Mouse (Mus musculus): ENCODE results near the gene Clcnka. TPM values are rescaled to one million over a fixed set of nuclear protein-coding genes. Genes with fewer than 3 reads are reported as not detected.

Gene Clcnka
- polyA plus RNA-seq, 1 experiment = 0.35 TPM

DNA sequence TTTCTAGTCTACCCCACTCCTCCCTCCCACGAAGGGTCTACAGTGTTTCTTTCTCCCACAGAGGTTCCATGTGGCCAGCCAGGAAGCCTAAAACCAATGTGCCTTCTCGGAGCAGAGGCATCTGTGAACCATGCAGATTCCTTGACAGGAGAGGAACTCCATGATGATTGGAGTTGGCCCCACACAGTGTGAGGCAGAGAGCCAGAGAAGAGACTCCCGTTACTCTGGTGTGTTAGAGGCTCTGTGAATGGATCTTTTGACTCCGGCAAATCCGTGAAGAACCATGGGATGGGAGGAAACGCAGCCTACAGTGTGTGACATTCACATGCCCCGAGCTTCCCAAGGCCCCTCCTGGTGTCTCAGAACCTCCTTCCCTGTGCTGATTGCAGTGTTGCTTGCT, 55.0 kb downstream of the Clcnka start:
- Histone ChIP-seq H3K4me1 (replicated peaks; ENCODE audit: control insufficient read depth, insufficient read depth, low read length) (no peaks in the 10 kb centered on the region), H3K36me3 (ENCODE audit: control insufficient read depth, insufficient read depth, low read length) (no peaks in the 10 kb centered on the region), H3K27ac (ENCODE audit: control insufficient read depth, insufficient read depth, low read length) (no peak overlapping the region), H3K4me3 (ENCODE audit: control insufficient read depth, insufficient read depth, low read length) (no peak overlapping the region), H3K27me3 (ENCODE audit: control insufficient read depth, insufficient read depth, low read length) (no peaks in the 10 kb centered on the region)
- no peak for TF ChIP-seq CTCF (IDR thresholded peaks at IDR 0.05; ENCODE audit: borderline replicate concordance, control insufficient read depth, extremely low read depth, insufficient read depth, low read length, poor library complexity)
- no peak for TF ChIP-seq POLR2A (IDR thresholded peaks at IDR 0.05; ENCODE audit: control insufficient read depth, extremely low read depth, insufficient read depth, low read length, poor library complexity)
- WGBS = 88% methylated on average over 7 of the region's 7 CpGs
- DNase-seq = no peak

- no peaks in the 10 kb centered on the region for H3K4me1 ChIP-seq (replicated peaks; ENCODE audit: control insufficient read depth, insufficient read depth, low read length)
- no peak overlapping the region for H3K27ac ChIP-seq (ENCODE audit: control insufficient read depth, insufficient read depth, low read length)
- DNase-seq = no peak
- no peaks in the 10 kb centered on the region for H3K36me3 ChIP-seq (ENCODE audit: control insufficient read depth, insufficient read depth, low read length)
- WGBS = 72% methylated on average over 7 of the region's 7 CpGs
- H3K27me3 ChIP-seq (ENCODE audit: control insufficient read depth, insufficient read depth, low read length) = no peaks in the 10 kb centered on the region
- no peak for TF ChIP-seq POLR2A (IDR thresholded peaks at IDR 0.05; ENCODE audit: control insufficient read depth, extremely low read depth, insufficient read depth, low read length, poor library complexity)
- no peak for TF ChIP-seq CTCF (IDR thresholded peaks at IDR 0.05; ENCODE audit: borderline replicate concordance, control insufficient read depth, extremely low read depth, insufficient read depth, low read length, poor library complexity)
- no peak overlapping the region for H3K4me3 ChIP-seq (ENCODE audit: control insufficient read depth, insufficient read depth, low read length)
Measured at GRCm38 (mm10) chr4:141341477-141341876, 57.0 kb downstream of the Clcnka start.

- no peak overlapping the region for H3K4me3 ChIP-seq (ENCODE audit: control insufficient read depth, insufficient read depth, low read length)
- no peak for DNase-seq
- TF ChIP-seq POLR2A (IDR thresholded peaks at IDR 0.05; ENCODE audit: control insufficient read depth, extremely low read depth, insufficient read depth, low read length, poor library complexity) (no peak), CTCF (IDR thresholded peaks at IDR 0.05; ENCODE audit: borderline replicate concordance, control insufficient read depth, extremely low read depth, insufficient read depth, low read length, poor library complexity) (no peak)
- WGBS = 68% methylated on average over 1 of the region's 1 CpGs
- no peak overlapping the region for H3K27ac ChIP-seq (ENCODE audit: control insufficient read depth, insufficient read depth, low read length)
- no peaks in the 10 kb centered on the region for H3K27me3 ChIP-seq (ENCODE audit: control insufficient read depth, insufficient read depth, low read length)
- H3K36me3 ChIP-seq (ENCODE audit: control insufficient read depth, insufficient read depth, low read length) = no peaks in the 10 kb centered on the region
- H3K4me1 ChIP-seq (replicated peaks; ENCODE audit: control insufficient read depth, insufficient read depth, low read length) = no peaks in the 10 kb centered on the region
Measured at GRCm38 (mm10) chr4:141338853-141339252, 59.7 kb downstream of the Clcnka start.

DNA sequence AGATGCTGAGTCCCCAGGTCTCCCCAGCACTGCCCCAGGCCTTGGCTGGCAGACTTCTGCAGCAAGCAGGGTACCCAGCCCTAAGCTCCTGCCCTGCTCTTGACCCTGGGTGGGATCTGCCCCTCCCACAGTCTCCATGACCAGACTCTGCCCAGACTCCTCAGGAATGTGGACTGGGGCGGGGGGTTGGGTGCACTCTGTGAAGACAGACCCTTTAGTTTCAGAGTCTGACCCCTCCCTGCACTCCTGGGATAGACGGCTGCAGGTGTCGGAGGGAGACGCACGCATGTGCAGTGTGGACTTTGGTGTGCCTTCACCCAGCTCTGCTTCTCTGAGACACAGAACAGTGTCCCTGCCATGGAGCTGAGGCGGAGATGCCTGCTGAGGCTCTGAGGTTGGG, 60.5 kb downstream of the Clcnka start:
- Histone ChIP-seq H3K27ac (ENCODE audit: control insufficient read depth, insufficient read depth, low read length) (no peak overlapping the region), H3K4me3 (ENCODE audit: control insufficient read depth, insufficient read depth, low read length) (no peak overlapping the region), H3K27me3 (ENCODE audit: control insufficient read depth, insufficient read depth, low read length) (no peaks in the 10 kb centered on the region), H3K4me1 (replicated peaks; ENCODE audit: control insufficient read depth, insufficient read depth, low read length) (no peaks in the 10 kb centered on the region), H3K36me3 (ENCODE audit: control insufficient read depth, insufficient read depth, low read length) (no peaks in the 10 kb centered on the region)
- no peak for TF ChIP-seq POLR2A (IDR thresholded peaks at IDR 0.05; ENCODE audit: control insufficient read depth, extremely low read depth, insufficient read depth, low read length, poor library complexity)
- no peak for TF ChIP-seq CTCF (IDR thresholded peaks at IDR 0.05; ENCODE audit: borderline replicate concordance, control insufficient read depth, extremely low read depth, insufficient read depth, low read length, poor library complexity)
- no peak for DNase-seq
- WGBS = 89% methylated on average over 6 of the region's 6 CpGs

- H3K4me3 ChIP-seq (ENCODE audit: control insufficient read depth, insufficient read depth, low read length) = no peak overlapping the region
- WGBS = 88% methylated on average over 6 of the region's 6 CpGs
- no peaks in the 10 kb centered on the region for H3K27me3 ChIP-seq (ENCODE audit: control insufficient read depth, insufficient read depth, low read length)
- no peaks in the 10 kb centered on the region for H3K36me3 ChIP-seq (ENCODE audit: control insufficient read depth, insufficient read depth, low read length)
- no peak overlapping the region for H3K27ac ChIP-seq (ENCODE audit: control insufficient read depth, insufficient read depth, low read length)
- no peaks in the 10 kb centered on the region for H3K4me1 ChIP-seq (replicated peaks; ENCODE audit: control insufficient read depth, insufficient read depth, low read length)
- no peak for TF ChIP-seq POLR2A (IDR thresholded peaks at IDR 0.05; ENCODE audit: control insufficient read depth, extremely low read depth, insufficient read depth, low read length, poor library complexity)
- no peak for TF ChIP-seq CTCF (IDR thresholded peaks at IDR 0.05; ENCODE audit: borderline replicate concordance, control insufficient read depth, extremely low read depth, insufficient read depth, low read length, poor library complexity)
- DNase-seq = no peak
Measured at GRCm38 (mm10) chr4:141336196-141336595, 62.3 kb downstream of the Clcnka start.

GRCm38 (mm10) chr4:141335263-141335796, 63.2 kb downstream of the Clcnka start:
- Histone ChIP-seq H3K4me1 (replicated peaks; ENCODE audit: control insufficient read depth, insufficient read depth, low read length) (no peaks in the 10 kb centered on the region), H3K36me3 (ENCODE audit: control insufficient read depth, insufficient read depth, low read length) (no peaks in the 10 kb centered on the region), H3K4me3 (ENCODE audit: control insufficient read depth, insufficient read depth, low read length) (no peak overlapping the region), H3K27me3 (ENCODE audit: control insufficient read depth, insufficient read depth, low read length) (no peaks in the 10 kb centered on the region), H3K27ac (ENCODE audit: control insufficient read depth, insufficient read depth, low read length) (no peak overlapping the region)
- no peak for DNase-seq
- WGBS = 67% methylated on average over 3 of the region's 3 CpGs
- no peak for TF ChIP-seq POLR2A (IDR thresholded peaks at IDR 0.05; ENCODE audit: control insufficient read depth, extremely low read depth, insufficient read depth, low read length, poor library complexity)
- TF ChIP-seq CTCF (IDR thresholded peaks at IDR 0.05; ENCODE audit: borderline replicate concordance, control insufficient read depth, extremely low read depth, insufficient read depth, low read length, poor library complexity) = no peak

GRCm38 (mm10) chr4:141334695-141335094, 63.8 kb downstream of the Clcnka start:
- no peak for TF ChIP-seq CTCF (IDR thresholded peaks at IDR 0.05; ENCODE audit: borderline replicate concordance, control insufficient read depth, extremely low read depth, insufficient read depth, low read length, poor library complexity)
- no peak for TF ChIP-seq POLR2A (IDR thresholded peaks at IDR 0.05; ENCODE audit: control insufficient read depth, extremely low read depth, insufficient read depth, low read length, poor library complexity)
- no peaks in the 10 kb centered on the region for H3K4me1 ChIP-seq (replicated peaks; ENCODE audit: control insufficient read depth, insufficient read depth, low read length)
- DNase-seq = no peak

More at GRCm38 (mm10) chr4:141334695-141335094, 63.8 kb downstream of the Clcnka start:
- Histone ChIP-seq H3K4me3 (ENCODE audit: control insufficient read depth, insufficient read depth, low read length) (no peak overlapping the region), H3K36me3 (ENCODE audit: control insufficient read depth, insufficient read depth, low read length) (no peaks in the 10 kb centered on the region), H3K27me3 (ENCODE audit: control insufficient read depth, insufficient read depth, low read length) (no peaks in the 10 kb centered on the region), H3K27ac (ENCODE audit: control insufficient read depth, insufficient read depth, low read length) (no peak overlapping the region)
- 96% methylated on average over 5 of the region's 5 CpGs for WGBS

Other genes with a start within 250 kb of the Clcnka start
- gene Rsg1, start 184.8 kb downstream of the Clcnka start, polyA plus RNA-seq (2012; rRNA removed) = 3.5 and 3.6 TPM in 2 replicates
- 2.6 and 2.8 TPM in 2 replicates for gene Arhgef19, start 159.2 kb downstream of the Clcnka start, polyA plus RNA-seq (2012; rRNA removed)
- gene Epha2, start 97.5 kb downstream of the Clcnka start, polyA plus RNA-seq (2012; rRNA removed) = 3.6 and 3.9 TPM in 2 replicates
- gene Fam131c, start 30.5 kb downstream of the Clcnka start, polyA plus RNA-seq (2012; rRNA removed) = 0.17 and 0.40 TPM in 2 replicates
- gene Clcnkb, start 17.3 kb upstream of the Clcnka start, polyA plus RNA-seq (2012; rRNA removed) = 0.24 and 0.27 TPM in 2 replicates
- 3.3 and 36.2 TPM in 2 replicates for gene Hspb7, start 22.1 kb upstream of the Clcnka start, polyA plus RNA-seq (2012; rRNA removed)
- 0.40 and 0.42 TPM in 2 replicates for gene Srarp, start 37.4 kb upstream of the Clcnka start, polyA plus RNA-seq (2012; rRNA removed)
- gene Zbtb17, start 45.9 kb upstream of the Clcnka start, polyA plus RNA-seq (2012; rRNA removed) = 87.3 and 98.6 TPM in 2 replicates
- gene Spen, start 139.9 kb upstream of the Clcnka start, polyA plus RNA-seq (2012; rRNA removed) = 63.4 and 84.1 TPM in 2 replicates
- 9.5 and 16.2 TPM in 2 replicates for gene Fblim1, start 207.4 kb upstream of the Clcnka start, polyA plus RNA-seq (2012; rRNA removed)
- 1.2 and 2.8 TPM in 2 replicates for gene Tmem82, start 219.9 kb upstream of the Clcnka start, polyA plus RNA-seq (2012; rRNA removed)
- 2.6 and 12.3 TPM in 2 replicates for gene Slc25a34, start 225.1 kb upstream of the Clcnka start, polyA plus RNA-seq (2012; rRNA removed)